Comparison of ENCODE assay signal across 9 mouse cellular contexts in the genomic region with DNA sequence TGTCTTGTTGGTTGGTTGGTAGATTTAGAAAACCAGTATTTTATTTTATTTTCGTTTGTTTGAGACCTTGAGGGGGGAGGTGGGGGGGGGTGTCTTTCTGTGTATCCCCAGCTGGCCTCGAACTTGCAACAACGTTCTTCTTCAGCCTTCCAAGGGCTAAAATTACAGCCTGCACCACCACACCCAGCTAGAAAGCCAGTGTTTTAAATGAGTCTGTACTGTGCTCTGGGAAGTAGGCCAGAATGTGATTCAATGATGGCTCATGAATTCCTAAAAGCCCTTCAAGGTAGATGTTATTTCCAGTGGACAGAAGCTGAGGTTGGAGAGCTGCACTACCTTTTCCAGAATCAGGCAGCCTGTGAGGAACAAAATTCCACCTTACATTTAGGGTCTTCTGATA. TPM values are rescaled to one million over a fixed set of nuclear protein-coding genes. Genes with fewer than 3 reads are reported as not detected.
DNase-seq lines count a peak whose midpoint lies in the region; ATAC-seq and TF ChIP-seq lines count a peak whose summit lies in the region.
"Had no signal": no experiment of that assay in that cellular context is flagged by ENCODE, and none has a peak within 500 bp of the region (broad histone marks: within the 10 kb centered on the region; RNA-seq: fewer than 3 reads in every experiment).

No protein-coding gene starts in this region.

- DNase-seq in heart, postnatal 4 days = no peak
- no peak for DNase-seq in embryonic facial prominence, embryonic 10.5 days (ENCODE audit: low spot score)
- DNase-seq in thymus, postnatal 25 days = no peak
- no peak for DNase-seq in thymus, postnatal 14 days
- DNase-seq: right cerebral cortex, adult 18-20 months had no signal

- 80% methylated on average over 3 of the region's 3 CpGs for WGBS in heart, embryonic 14.5 days
- WGBS in embryonic facial prominence, embryonic 10.5 days = 80% methylated on average over 3 of the region's 3 CpGs
- 38% methylated on average over 3 of the region's 3 CpGs for WGBS in liver, embryonic 12.5 days (ENCODE audit: insufficient replicate concordance)

- H3K36me3 ChIP-seq in heart, embryonic 14.5 days (ENCODE audit: control insufficient read depth, insufficient read depth, low read length) = peaks cover 6% of the 10 kb centered on the region
- H3K36me3 ChIP-seq in E14TG2a.4 (ENCODE audit: insufficient read depth, low read length) = peaks cover 29% of the 10 kb centered on the region
- peaks cover 24% of the 10 kb centered on the region for H3K36me3 ChIP-seq in embryonic facial prominence, embryonic 10.5 days (replicated peaks)
- H3K36me3 ChIP-seq in liver, embryonic 12.5 days = peaks cover 16% of the 10 kb centered on the region

- H3K9me3 ChIP-seq in heart, embryonic 14.5 days (ENCODE audit: control insufficient read depth, low read length) = no peaks in the 10 kb centered on the region
- no peaks in the 10 kb centered on the region for H3K9me3 ChIP-seq in E14TG2a.4 (ENCODE audit: low read length)
- no peaks in the 10 kb centered on the region for H3K9me3 ChIP-seq in embryonic facial prominence, embryonic 10.5 days
- H3K9me3 ChIP-seq in liver, embryonic 12.5 days (replicated peaks) = no peaks in the 10 kb centered on the region

- no peak overlapping the region for H3K4me3 ChIP-seq in heart, embryonic 14.5 days (ENCODE audit: control insufficient read depth in 1 of 2, insufficient read depth in 1 of 2, low read depth in 1 of 2, low read length in 2 of 2)
- H3K4me3 ChIP-seq in E14TG2a.4 (replicated peaks; ENCODE audit: low read length) = peak overlapping the region; percentile 97; the same call in 1 of the 2 replicates
- no peak overlapping the region for H3K4me3 ChIP-seq in embryonic facial prominence, embryonic 10.5 days
- peak overlapping the region; percentile 54 for H3K4me3 ChIP-seq in liver, embryonic 12.5 days

- H3K9ac ChIP-seq in heart, embryonic 14.5 days (ENCODE audit: low read length) = no peak overlapping the region; the same call in 1 of the 2 replicates
- H3K9ac ChIP-seq in liver, embryonic 12.5 days = peak overlapping the region; percentile 100

- no peak for TF ChIP-seq CTCF in E14TG2a.4 (conservative IDR thresholded peaks at IDR 0.05; ENCODE audit: low read length)

- no peak for ATAC-seq in heart, embryonic 14.5 days (ENCODE audit: insufficient number of reproducible peaks, insufficient read depth, low FRiP score, low read depth)
- ATAC-seq in liver, embryonic 12.5 days = no peak
- ATAC-seq in megakaryocyte progenitor cell, adult 5-6 weeks (replicated peaks; ENCODE audit: poor library complexity) = no peak

- no peak overlapping the region; the same call in 1 of the 2 replicates for H3K4me2 ChIP-seq in heart, embryonic 14.5 days (ENCODE audit: low read length)
- peak overlapping the region; percentile 81 for H3K4me2 ChIP-seq in liver, embryonic 12.5 days

- H3K27ac ChIP-seq in heart, embryonic 14.5 days (replicated peaks in 1 of 2; ENCODE audit: control insufficient read depth in 1 of 2, insufficient read depth in 1 of 2, low read depth in 2 of 2, low read length in 2 of 2) = peak overlapping the region; percentile 10 to 87; a peak in 1 of 4 replicates
- H3K27ac ChIP-seq in embryonic facial prominence, embryonic 10.5 days (replicated peaks) = peak overlapping the region; percentile 86
- peak overlapping the region; percentile 96 for H3K27ac ChIP-seq in liver, embryonic 12.5 days

- peaks cover 10 to 32% of the 10 kb centered on the region in 2 experiments for H3K4me1 ChIP-seq in heart, embryonic 14.5 days (ENCODE audit: control insufficient read depth in 2 of 2, insufficient read depth in 2 of 2, low read length in 2 of 2)
- H3K4me1 ChIP-seq in E14TG2a.4 (replicated peaks; ENCODE audit: low read depth, low read length) = peaks cover 71% of the 10 kb centered on the region
- H3K4me1 ChIP-seq in embryonic facial prominence, embryonic 10.5 days = peaks cover 41% of the 10 kb centered on the region
- peaks cover 61% of the 10 kb centered on the region for H3K4me1 ChIP-seq in liver, embryonic 12.5 days

- H3K27me3 ChIP-seq in heart, embryonic 14.5 days (ENCODE audit: control insufficient read depth, insufficient read depth, low read length) = no peaks in the 10 kb centered on the region
- H3K27me3 ChIP-seq in E14TG2a.4 (ENCODE audit: insufficient read depth, low read length) = no peaks in the 10 kb centered on the region
- no peaks in the 10 kb centered on the region for H3K27me3 ChIP-seq in embryonic facial prominence, embryonic 10.5 days (replicated peaks; ENCODE audit: low read depth, poor library complexity, severe bottlenecking)
- no peaks in the 10 kb centered on the region for H3K27me3 ChIP-seq in liver, embryonic 12.5 days (replicated peaks)

RNA-seq across cellular contexts. Expression of a gene that starts 2.0 kb away (rescaled TPM):
- 4.1 and 4.6 TPM in 2 replicates for polyA plus RNA-seq in heart, embryonic 14.5 days (2014; fragmentation: Nextera tagmentation; extraction: Ambion mirVana)
- 1 to 10 TPM; 4.2 to 4.8 TPM for total RNA-seq in heart, postnatal 4 days (2021)
- polyA plus RNA-seq in embryonic facial prominence, embryonic 10.5 days (2016; fragmentation: Nextera tagmentation; extraction: Ambion mirVana) = 8.4 and 10.9 TPM in 2 replicates
- 9.5 and 10.0 TPM in 2 replicates for polyA plus RNA-seq in liver, embryonic 12.5 days (2016; fragmentation: Nextera tagmentation; extraction: Ambion mirVana)
- 1.2 and 1.8 TPM in 2 replicates for total RNA-seq in megakaryocyte progenitor cell, adult 5-6 weeks (2015)
- total RNA-seq in megakaryocyte progenitor cell, adult 5-6 weeks (2017) = 3.5 and 3.9 TPM in 2 replicates

RNA-seq across cellular contexts. Expression of a gene that starts 18.2 kb away (rescaled TPM):
- 3.4 and 3.7 TPM in 2 replicates for polyA plus RNA-seq in heart, embryonic 14.5 days (2014; fragmentation: Nextera tagmentation; extraction: Ambion mirVana)
- total RNA-seq in heart, postnatal 4 days (2021) = 10 to 100 TPM; 14.8 to 15.7 TPM
- 2.8 and 2.9 TPM in 2 replicates for polyA plus RNA-seq in embryonic facial prominence, embryonic 10.5 days (2016; fragmentation: Nextera tagmentation; extraction: Ambion mirVana)
- polyA plus RNA-seq in liver, embryonic 12.5 days (2016; fragmentation: Nextera tagmentation; extraction: Ambion mirVana) = 2.4 and 3.0 TPM in 2 replicates
- 10.7 and 13.0 TPM in 2 replicates for total RNA-seq in megakaryocyte progenitor cell, adult 5-6 weeks (2015)
- total RNA-seq in megakaryocyte progenitor cell, adult 5-6 weeks (2017) = 21.2 and 27.9 TPM in 2 replicates

RNA-seq across cellular contexts. Expression of a gene that starts 32.7 kb away (rescaled TPM):
- 13.3 TPM in 2 replicates for polyA plus RNA-seq in heart, embryonic 14.5 days (2014; fragmentation: Nextera tagmentation; extraction: Ambion mirVana)
- 10 to 100 TPM; 25.9 to 29.2 TPM for total RNA-seq in heart, postnatal 4 days (2021)
- polyA plus RNA-seq in embryonic facial prominence, embryonic 10.5 days (2016; fragmentation: Nextera tagmentation; extraction: Ambion mirVana) = 6.3 and 10.1 TPM in 2 replicates
- 40.6 and 46.1 TPM in 2 replicates for polyA plus RNA-seq in liver, embryonic 12.5 days (2016; fragmentation: Nextera tagmentation; extraction: Ambion mirVana)
- 1.5 and 2.0 TPM in 2 replicates for total RNA-seq in megakaryocyte progenitor cell, adult 5-6 weeks (2015)
- total RNA-seq in megakaryocyte progenitor cell, adult 5-6 weeks (2017) = 5.0 and 7.2 TPM in 2 replicates

RNA-seq across cellular contexts. Expression of a gene that starts 32.8 kb away (rescaled TPM):
- 6.9 and 7.4 TPM in 2 replicates for polyA plus RNA-seq in heart, embryonic 14.5 days (2014; fragmentation: Nextera tagmentation; extraction: Ambion mirVana)
- total RNA-seq in heart, postnatal 4 days (2021) = 10 to 100 TPM; 28.0 to 34.8 TPM
- 1.7 and 2.6 TPM in 2 replicates for polyA plus RNA-seq in embryonic facial prominence, embryonic 10.5 days (2016; fragmentation: Nextera tagmentation; extraction: Ambion mirVana)
- polyA plus RNA-seq in liver, embryonic 12.5 days (2016; fragmentation: Nextera tagmentation; extraction: Ambion mirVana) = 0.74 and 0.79 TPM in 2 replicates
- total RNA-seq in megakaryocyte progenitor cell, adult 5-6 weeks (2015) = 0.17 TPM in 1 of 2 replicates, not detected in the other
- not detected in 2 replicates for total RNA-seq in megakaryocyte progenitor cell, adult 5-6 weeks (2017)

RNA-seq across cellular contexts. Expression of a gene that starts 36.7 kb away (rescaled TPM):
- polyA plus RNA-seq in heart, embryonic 14.5 days (2014; fragmentation: Nextera tagmentation; extraction: Ambion mirVana) = 2.3 and 2.9 TPM in 2 replicates
- total RNA-seq in heart, postnatal 4 days (2021) = 1 to 10 TPM; 7.4 to 8.6 TPM
- 0.49 and 0.67 TPM in 2 replicates for polyA plus RNA-seq in embryonic facial prominence, embryonic 10.5 days (2016; fragmentation: Nextera tagmentation; extraction: Ambion mirVana)
- polyA plus RNA-seq in liver, embryonic 12.5 days (2016; fragmentation: Nextera tagmentation; extraction: Ambion mirVana) = 5.2 and 5.7 TPM in 2 replicates
- 74.3 and 76.3 TPM in 2 replicates for total RNA-seq in megakaryocyte progenitor cell, adult 5-6 weeks (2015)
- total RNA-seq in megakaryocyte progenitor cell, adult 5-6 weeks (2017) = 17.3 and 36.5 TPM in 2 replicates

Comparison
In these comparisons a context has a peak if more than half of its experiments do, and no peak if none do; other contexts are left out.
1. H3K4me3 ChIP-seq: peak in E14TG2a.4 (single experiment) and liver, embryonic 12.5 days (single experiment); none in heart, embryonic 14.5 days (0 of 2) and embryonic facial prominence, embryonic 10.5 days (single experiment).
2. Peak in every context shown above with its lines, with median percentiles within 50 percentile points of each other: H3K27ac ChIP-seq.